Mouse (Mus musculus) megakaryocyte-erythroid progenitor cell, adult 5-6 weeks (primary cell): ENCODE data around the gene Napa. TPM values are rescaled to one million over a fixed set of nuclear protein-coding genes. Genes with fewer than 3 reads are reported as not detected.

ENCODE experiments used
- ATAC-seq: replicated peaks from 2 replicates; pipeline ENCODE4 v1.8.0; 2016; ENCODE audit warnings: mild to moderate bottlenecking, inconsistent platforms; ENCODE audit not compliant: severe bottlenecking, poor library complexity, low FRiP score, low TSS enrichment
- total RNA-seq, 2 experiments: library from RNA; stranded (forward) in 1 of 2; stranded (reverse) in 1 of 2; fragments of 200-1000, 215-1000 nt in 1 of 2; fragments of >200 nt in 1 of 2; fragmentation: Nextera tagmentation in 1 of 2; gene quantifications; 2 replicates each; pipeline ENCODE4 v1.2.3; 2014 to 2017

Gene Napa
- total RNA-seq, 2 experiments from 2014 or later: 49.5 to 111 TPM

DNA sequence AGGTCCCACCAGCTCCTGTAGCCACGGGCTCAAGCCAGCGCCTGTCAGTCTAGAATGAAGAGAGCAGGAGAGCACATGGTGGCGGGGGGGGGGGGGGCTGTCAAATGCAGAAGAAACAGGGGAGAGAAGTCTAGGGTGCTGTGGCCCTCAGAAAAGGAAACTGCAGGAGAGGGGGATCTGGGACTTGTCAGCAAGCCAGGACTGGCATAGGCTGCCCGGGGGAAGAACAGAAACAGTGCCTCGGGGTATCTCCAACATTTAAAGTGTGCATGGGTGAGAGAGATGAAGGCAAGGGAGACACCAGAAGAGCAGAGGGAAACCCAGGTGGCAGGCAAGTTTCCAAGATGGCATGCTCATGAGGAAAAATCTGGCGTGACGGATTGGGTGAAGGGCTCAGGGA is 63.8 kb downstream of the Napa start:
- ATAC-seq: no peak

Other genes with a start within 250 kb of the Napa start
- gene Crx, start 218.5 kb upstream of the Napa start, total RNA-seq (2014; fragmentation: Nextera tagmentation): not detected in 2 replicates
- not detected in 2 replicates for gene Crx, start 218.5 kb upstream of the Napa start, total RNA-seq (2017)
- gene Crxos, start 215.8 kb upstream of the Napa start, total RNA-seq (2014; fragmentation: Nextera tagmentation): not detected in 2 replicates
- gene Crxos, start 215.8 kb upstream of the Napa start, total RNA-seq (2017): not detected in 2 replicates
- gene Selenow, start 176.1 kb upstream of the Napa start, total RNA-seq (2014; fragmentation: Nextera tagmentation): 280 and 304 TPM in 2 replicates
- gene Selenow, start 176.1 kb upstream of the Napa start, total RNA-seq (2017): 47.7 and 76.3 TPM in 2 replicates
- 117 and 138 TPM in 2 replicates for gene Nop53, start 152.4 kb upstream of the Napa start, total RNA-seq (2014; fragmentation: Nextera tagmentation)
- gene Nop53, start 152.4 kb upstream of the Napa start, total RNA-seq (2017): 260 and 313 TPM in 2 replicates
- gene Ehd2, start 130.9 kb upstream of the Napa start, total RNA-seq (2014; fragmentation: Nextera tagmentation): 2.7 and 3.3 TPM in 2 replicates
- 1.4 and 1.5 TPM in 2 replicates for gene Ehd2, start 130.9 kb upstream of the Napa start, total RNA-seq (2017)
- gene Bicra, start 50.5 kb upstream of the Napa start, total RNA-seq (2014; fragmentation: Nextera tagmentation): 12.6 and 21.3 TPM in 2 replicates
- 0.15 and 1.8 TPM in 2 replicates for gene Bicra, start 50.5 kb upstream of the Napa start, total RNA-seq (2017)
- not detected in 2 replicates for gene Zfp541, start 36.6 kb upstream of the Napa start, total RNA-seq (2014; fragmentation: Nextera tagmentation)
- not detected in 2 replicates for gene Zfp541, start 36.6 kb upstream of the Napa start, total RNA-seq (2017)
- 14.3 and 20.7 TPM in 2 replicates for gene Kptn, start 21.4 kb downstream of the Napa start, total RNA-seq (2014; fragmentation: Nextera tagmentation)
- gene Kptn, start 21.4 kb downstream of the Napa start, total RNA-seq (2017): 5.1 and 10.5 TPM in 2 replicates
- gene Slc8a2, start 31.4 kb downstream of the Napa start, total RNA-seq (2014; fragmentation: Nextera tagmentation): 0.07 TPM in 1 of 2 replicates, not detected in the other
- not detected in 2 replicates for gene Slc8a2, start 31.4 kb downstream of the Napa start, total RNA-seq (2017)
- gene Meis3, start 76.6 kb downstream of the Napa start, total RNA-seq (2014; fragmentation: Nextera tagmentation): 0.42 and 0.49 TPM in 2 replicates
- gene Meis3, start 76.6 kb downstream of the Napa start, total RNA-seq (2017): not detected in 2 replicates
- gene Dhx34, start 123.6 kb downstream of the Napa start, total RNA-seq (2014; fragmentation: Nextera tagmentation): 8.2 and 13.8 TPM in 2 replicates
- gene Dhx34, start 123.6 kb downstream of the Napa start, total RNA-seq (2017): 3.6 and 3.7 TPM in 2 replicates
- gene C5ar2, start 145.7 kb downstream of the Napa start, total RNA-seq (2014; fragmentation: Nextera tagmentation): 3.2 and 4.5 TPM in 2 replicates
- 3.5 and 4.0 TPM in 2 replicates for gene C5ar2, start 145.7 kb downstream of the Napa start, total RNA-seq (2017)
- gene C5ar1, start 161.1 kb downstream of the Napa start, total RNA-seq (2014; fragmentation: Nextera tagmentation): 0.22 TPM in 1 of 2 replicates, not detected in the other
- 0.23 TPM in 1 of 2 replicates, not detected in the other for gene C5ar1, start 161.1 kb downstream of the Napa start, total RNA-seq (2017)
- gene Inafm1, start 175.2 kb downstream of the Napa start, total RNA-seq (2014; fragmentation: Nextera tagmentation): 23.3 and 28.3 TPM in 2 replicates
- 14.8 and 18.4 TPM in 2 replicates for gene Inafm1, start 175.2 kb downstream of the Napa start, total RNA-seq (2017)
- 57.1 and 65.7 TPM in 2 replicates for gene Ccdc9, start 188.3 kb downstream of the Napa start, total RNA-seq (2014; fragmentation: Nextera tagmentation)
- 106 and 110 TPM in 2 replicates for gene Ccdc9, start 188.3 kb downstream of the Napa start, total RNA-seq (2017)
- gene Bbc3, start 209.9 kb downstream of the Napa start, total RNA-seq (2014; fragmentation: Nextera tagmentation): 1.8 and 2.9 TPM in 2 replicates
- gene Bbc3, start 209.9 kb downstream of the Napa start, total RNA-seq (2017): 3.1 and 4.4 TPM in 2 replicates